Mouse (Mus musculus) R1 (cell line): Measurements from ENCODE around the gene Vgf.

Experiments used
- DNase-seq: peaks from one replicate; pipeline ENCODE4 v3.0.0-alpha.2; 2018; ENCODE audit warnings: low read depth, low spot score

Gene Vgf

DNA sequence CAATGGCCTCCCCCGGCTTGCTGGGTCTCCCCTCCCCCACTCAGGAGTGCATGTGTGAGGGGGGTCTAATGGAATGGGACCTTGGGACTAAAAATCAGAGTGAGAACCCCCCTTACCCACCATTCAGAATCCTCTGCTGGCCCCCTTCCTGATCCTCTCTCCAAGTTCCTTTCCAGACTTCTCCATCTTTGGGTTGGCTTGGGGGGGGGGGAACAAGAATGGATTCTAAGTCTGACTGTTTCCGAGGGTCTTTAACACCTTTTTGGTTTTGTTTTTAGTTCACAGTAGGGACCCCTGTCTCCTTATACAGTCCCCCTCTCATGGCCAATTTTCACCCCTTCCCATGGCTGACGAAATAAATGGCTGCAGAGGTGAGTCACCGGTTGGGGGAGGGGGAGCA lies at the start of gene Vgf:
Gene Vgf (plus strand): TSS at position 301 of the 400 bp plus-strand sequence.
- DNase-seq = no peak

GRCm38 (mm10) chr5:136977769-136978168 lies 48.4 kb upstream of the Vgf start:
- DNase-seq = no peak

- DNase-seq = no peak
Observed at GRCm38 (mm10) chr5:136979762-136980161, 46.4 kb upstream of the Vgf start.

DNA sequence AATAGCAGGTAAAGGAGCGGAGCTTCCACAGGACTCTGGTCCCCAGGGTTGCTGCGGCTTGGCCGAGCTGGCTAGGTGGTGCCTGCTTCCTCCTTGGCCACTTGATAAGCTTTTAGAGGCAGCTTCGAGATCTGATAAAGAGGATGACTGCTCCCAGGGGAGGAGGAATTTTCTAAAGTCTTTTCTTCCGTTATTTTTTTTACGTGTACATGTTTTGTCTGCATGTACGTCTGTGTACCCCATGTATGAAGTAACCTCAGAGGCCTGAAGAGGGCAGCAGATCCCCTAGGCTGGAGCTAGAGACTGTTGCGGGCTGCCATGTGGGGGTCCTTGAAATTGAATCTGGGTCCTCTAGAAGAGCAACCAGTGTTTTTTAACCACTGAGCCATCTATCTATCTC lies 45.2 kb upstream of the Vgf start:
- peak; percentile 58 for DNase-seq

DNA sequence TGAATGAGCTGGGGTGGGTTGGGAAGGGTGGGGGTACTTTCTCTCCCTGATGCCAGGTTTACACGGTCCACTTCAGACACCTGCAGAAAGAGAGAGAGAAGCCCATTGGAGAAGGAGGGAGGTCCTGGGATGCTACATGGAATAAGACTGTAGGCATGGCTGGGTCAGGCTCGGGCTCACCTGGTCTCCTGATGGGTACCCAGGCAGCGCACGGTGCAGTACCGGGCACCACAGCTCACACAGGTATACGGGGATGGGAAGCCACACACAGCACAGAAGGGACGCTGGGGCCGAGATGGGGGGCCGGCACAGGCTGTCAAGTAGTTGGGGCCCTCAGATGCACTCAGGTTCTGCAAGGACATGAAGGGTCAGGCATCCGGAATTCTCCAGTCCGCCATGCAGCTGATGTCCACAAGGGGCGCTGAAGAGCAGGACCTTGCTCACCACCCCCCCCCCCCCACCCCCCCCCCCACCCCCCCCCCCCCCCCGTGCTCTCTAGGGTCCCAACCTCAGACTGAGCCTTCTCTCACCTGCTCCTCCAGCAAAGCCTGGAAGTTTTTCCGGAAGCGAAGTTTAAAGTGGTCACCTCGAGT lies 43.8 kb upstream of the Vgf start:
- DNase-seq = peak; percentile 49

- DNase-seq = no peak
Observed at GRCm38 (mm10) chr5:136984828-136985227, 41.4 kb upstream of the Vgf start.

GRCm38 (mm10) chr5:136986695-136987137 lies 39.5 kb upstream of the Vgf start, which contains the start of gene Plod3:
Plod3 (plus strand) TSS chr5:136987019.
- peak; percentile 99 for DNase-seq

- peak; percentile 73 for DNase-seq
Observed at GRCm38 (mm10) chr5:136987138-136987933, 38.9 kb upstream of the Vgf start.

DNA sequence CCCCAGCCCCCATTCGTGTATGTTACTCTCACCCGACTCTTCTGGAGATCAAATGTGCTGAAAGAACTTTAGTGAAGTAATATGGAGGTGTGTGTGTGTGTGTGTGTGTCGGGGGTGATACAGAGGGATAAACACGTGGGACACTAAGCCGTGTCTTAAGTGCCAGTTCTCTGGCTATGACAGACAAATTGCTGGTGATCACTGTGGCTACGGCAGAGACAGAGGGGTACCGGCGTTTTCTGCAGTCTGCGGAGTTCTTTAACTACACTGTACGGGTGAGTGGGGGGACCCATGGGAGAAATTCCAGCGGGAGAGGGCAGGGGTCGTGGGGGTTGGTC lies 38.3 kb upstream of the Vgf start, which contains the start of gene Znhit1:
Gene Znhit1 (minus strand): TSS at position 88 of the 338 bp plus-strand sequence.
- no peak for DNase-seq

DNA sequence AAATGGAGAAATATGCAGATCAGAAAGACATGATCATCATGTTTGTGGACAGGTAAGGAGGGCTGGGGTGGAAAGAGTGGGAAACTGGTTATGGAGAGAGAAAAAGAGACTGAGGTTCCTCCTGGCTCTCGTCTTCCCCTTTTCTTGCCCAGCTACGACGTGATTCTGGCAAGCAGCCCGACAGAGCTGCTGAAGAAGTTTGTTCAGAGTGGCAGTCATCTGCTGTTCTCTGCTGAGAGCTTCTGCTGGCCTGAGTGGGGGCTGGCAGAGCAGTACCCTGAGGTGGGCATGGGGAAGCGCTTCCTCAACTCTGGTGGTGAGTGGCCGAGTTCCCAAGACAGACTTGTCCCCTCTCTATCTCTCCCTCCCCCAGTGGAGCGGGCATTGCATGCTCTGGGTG lies 37.8 kb upstream of the Vgf start:
- DNase-seq = no peak

DNA sequence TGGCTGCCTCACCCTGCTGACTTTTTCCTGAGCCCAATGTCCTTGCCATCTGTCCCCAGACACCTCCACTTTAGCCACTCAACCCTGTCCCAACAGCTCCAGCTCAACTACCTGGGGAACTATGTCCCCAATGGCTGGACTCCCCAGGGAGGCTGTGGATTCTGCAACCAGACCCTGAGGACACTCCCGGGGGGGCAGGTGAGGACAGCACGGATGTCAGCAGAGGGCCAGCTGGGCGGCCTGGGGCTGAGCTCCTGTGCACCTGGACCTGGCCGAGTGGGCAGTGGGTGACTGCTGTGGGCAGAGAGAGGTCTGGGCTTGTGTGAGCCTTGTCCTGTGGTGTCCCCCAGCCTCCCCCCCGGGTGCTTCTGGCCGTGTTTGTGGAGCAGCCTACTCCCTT lies 36.4 kb upstream of the Vgf start:
- DNase-seq = no peak

- DNase-seq = no peak
Observed at GRCm38 (mm10) chr5:136999449-136999848, 26.7 kb upstream of the Vgf start.

GRCm38 (mm10) chr5:137000612-137001011 lies 25.6 kb upstream of the Vgf start:
- DNase-seq = peak; percentile 85

GRCm38 (mm10) chr5:137007276-137007675 lies 18.9 kb upstream of the Vgf start:
- no peak for DNase-seq

DNA sequence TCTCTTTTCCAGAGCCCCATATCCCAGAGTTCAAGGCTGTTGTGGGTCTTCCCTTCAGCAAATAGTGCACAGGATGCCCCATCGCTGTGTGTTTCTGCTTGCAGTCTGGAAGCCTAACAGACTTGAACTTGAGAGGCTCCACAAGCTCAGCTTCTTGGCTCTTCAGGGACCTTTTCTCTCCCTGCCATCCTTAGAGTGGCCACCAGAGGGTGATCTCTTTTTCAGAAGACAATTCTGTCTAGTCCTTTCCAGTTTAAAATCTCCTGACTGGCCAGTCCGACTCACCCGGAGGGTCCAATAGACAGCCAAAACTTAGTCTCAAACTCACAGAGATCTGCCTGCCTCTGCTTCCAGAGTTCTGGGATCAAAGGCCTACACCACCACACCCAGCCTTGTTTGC lies 16.2 kb upstream of the Vgf start:
- peak; percentile 80 for DNase-seq

GRCm38 (mm10) chr5:137012401-137012950 lies 13.7 kb upstream of the Vgf start:
- no peak for DNase-seq

- no peak for DNase-seq
Observed at GRCm38 (mm10) chr5:137015913-137016312, 10.3 kb upstream of the Vgf start.

DNA sequence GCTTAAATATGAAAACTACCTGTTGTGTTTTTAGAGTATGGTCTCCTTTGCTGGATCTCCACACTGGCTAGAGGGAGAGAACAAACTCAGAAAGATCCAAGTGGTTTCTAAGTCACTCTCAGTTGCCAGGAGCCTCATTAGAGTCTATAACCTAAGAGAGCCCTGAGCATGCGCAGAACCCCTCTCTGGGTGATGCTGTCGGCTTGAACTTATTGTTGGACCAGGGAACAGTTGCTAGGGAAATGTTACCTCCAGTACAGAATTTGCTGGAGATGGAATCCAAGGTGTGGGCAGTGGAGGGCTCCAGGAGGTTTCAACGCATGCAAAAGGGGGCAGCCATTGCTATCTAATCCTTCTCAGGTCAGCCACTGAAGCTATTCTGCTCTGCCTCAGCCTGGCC lies 1.9 kb upstream of the Vgf start:
- peak; percentile 59 for DNase-seq

- DNase-seq = peak; percentile 82
Observed at GRCm38 (mm10) chr5:137025132-137025531, 1.1 kb upstream of the Vgf start.

- no peak for DNase-seq
Observed at GRCm38 (mm10) chr5:137028561-137029272, 2.5 kb downstream of the Vgf start.

DNA sequence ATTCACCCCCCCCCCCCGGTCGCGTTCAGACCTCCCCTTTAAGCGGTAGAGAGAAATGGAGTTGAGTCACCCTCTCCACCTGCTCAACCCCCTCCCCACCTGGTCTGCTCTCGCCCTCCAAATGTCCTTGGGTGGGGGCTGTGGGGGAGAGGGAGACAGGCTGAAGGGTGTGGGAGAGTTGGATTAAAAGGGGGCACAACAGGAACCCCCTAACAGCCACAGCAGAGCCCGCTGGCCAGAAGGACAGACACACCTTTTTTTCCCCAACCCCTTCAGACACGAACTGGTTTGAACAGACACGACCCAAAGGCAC lies 3.0 kb downstream of the Vgf start:
- DNase-seq = no peak

- peak; percentile 98 for DNase-seq
Observed at GRCm38 (mm10) chr5:137029643-137030415, 3.6 kb downstream of the Vgf start.
